Mouse (Mus musculus): Measurements from ENCODE around the gene Cenpq.

- no peak for TF ChIP-seq ETS1 (IDR thresholded peaks at IDR 0.05; ENCODE audit: low read depth, low read length)
- no peak for TF ChIP-seq TAL1 (IDR thresholded peaks at IDR 0.05; ENCODE audit: low read length)
- TF ChIP-seq E2F4 (IDR thresholded peaks at IDR 0.05; ENCODE audit: borderline replicate concordance, low read depth, low read length): no peak
- TF ChIP-seq MAX (IDR thresholded peaks at IDR 0.05; ENCODE audit: low read length): no peak
- TF ChIP-seq ZC3H11A (IDR thresholded peaks at IDR 0.05; ENCODE audit: low read depth, low read length): no peak
- TF ChIP-seq ZNF384 (IDR thresholded peaks at IDR 0.05; ENCODE audit: low read depth, low read length): no peak
- no peak for TF ChIP-seq CTCF (IDR thresholded peaks at IDR 0.05 in 2 of 3, conservative IDR thresholded peaks at IDR 0.05 in 1 of 3; ENCODE audit: control insufficient read depth in 1 of 3, insufficient read depth in 1 of 3, low read depth in 2 of 3, low read length in 3 of 3, poor library complexity in 1 of 3, severe bottlenecking in 1 of 3)
Measured at GRCm38 (mm10) chr17:40904056-40904597, 30.7 kb downstream of the Cenpq start.
